Mouse (Mus musculus) left cerebral cortex, postnatal 36 days (tissue): ENCODE measurements around the gene 5730455P16Rik. TPM values are rescaled to one million over a fixed set of nuclear protein-coding genes. Genes with fewer than 3 reads are reported as not detected.
A peak's percentile ranks its signal among the peaks of the same experiment; 100 is the strongest.
"Not testable (repeated sequence)": the region's sequence is repeated elsewhere in the genome, so short reads cannot be mapped to it uniquely, and the experiment has no call there.

Experiments used
- DNase-seq, 2 experiments: peaks; one replicate each; pipeline ENCODE4 v3.0.0; 2021 to 2022; ENCODE audit warnings: low spot score in 2 of 2, mixed read lengths in 1 of 2
- intact Hi-C: fragments of 180-260 bp; cut with DNase I; formaldehyde crosslinking; loops from one replicate; pipeline ENCODE4 v1.15.1; 2025
- total RNA-seq, 2 experiments: library from RNA; stranded (reverse); gene quantifications; 2 replicates each; pipeline ENCODE4 v1.2.3; 2021

Gene 5730455P16Rik
- total RNA-seq, result 10 to 100 TPM; 48.0 to 51.6 TPM

DNA sequence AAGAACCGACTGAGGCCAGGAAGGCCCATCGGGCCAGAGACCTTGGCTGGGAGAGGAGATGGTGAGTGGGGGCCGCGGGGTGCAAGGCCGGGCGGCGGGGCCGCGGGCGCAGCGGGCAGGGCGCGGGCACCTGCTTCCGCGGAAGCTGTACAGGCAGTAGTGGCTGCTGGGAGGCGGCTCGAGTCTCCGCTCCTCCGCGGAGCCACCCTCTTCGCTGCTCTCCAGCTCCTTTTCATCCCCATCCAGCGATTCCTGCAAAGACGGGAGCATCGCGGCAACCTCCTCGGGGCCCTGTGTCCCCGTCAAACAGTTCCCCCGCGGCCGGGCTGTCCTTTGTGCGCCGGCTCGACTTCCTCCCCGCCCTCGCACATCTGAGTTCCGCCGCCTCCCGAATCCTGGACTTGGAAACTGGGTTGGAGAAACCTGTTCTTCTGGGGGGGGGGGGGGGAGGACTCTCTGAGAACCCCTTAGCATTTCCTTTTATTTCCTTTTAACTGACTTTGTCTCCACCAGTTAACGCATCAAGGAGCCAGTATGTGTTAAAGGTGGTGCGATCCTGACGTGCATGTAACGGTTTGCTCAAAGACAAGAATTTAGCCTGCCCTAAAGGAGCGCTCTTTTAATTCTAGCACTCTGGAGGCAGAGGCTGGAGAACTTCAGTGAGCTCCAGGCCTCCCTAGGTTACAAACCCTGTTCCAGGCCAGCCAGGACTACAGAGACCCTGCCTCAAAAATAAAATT, at the start of gene 5730455P16Rik:
5730455P16Rik (minus strand) TSS at position 323 of the 740 bp plus-strand sequence.
- peak; percentile 87 for DNase-seq
- intact Hi-C loops, result no loop called here

DNA sequence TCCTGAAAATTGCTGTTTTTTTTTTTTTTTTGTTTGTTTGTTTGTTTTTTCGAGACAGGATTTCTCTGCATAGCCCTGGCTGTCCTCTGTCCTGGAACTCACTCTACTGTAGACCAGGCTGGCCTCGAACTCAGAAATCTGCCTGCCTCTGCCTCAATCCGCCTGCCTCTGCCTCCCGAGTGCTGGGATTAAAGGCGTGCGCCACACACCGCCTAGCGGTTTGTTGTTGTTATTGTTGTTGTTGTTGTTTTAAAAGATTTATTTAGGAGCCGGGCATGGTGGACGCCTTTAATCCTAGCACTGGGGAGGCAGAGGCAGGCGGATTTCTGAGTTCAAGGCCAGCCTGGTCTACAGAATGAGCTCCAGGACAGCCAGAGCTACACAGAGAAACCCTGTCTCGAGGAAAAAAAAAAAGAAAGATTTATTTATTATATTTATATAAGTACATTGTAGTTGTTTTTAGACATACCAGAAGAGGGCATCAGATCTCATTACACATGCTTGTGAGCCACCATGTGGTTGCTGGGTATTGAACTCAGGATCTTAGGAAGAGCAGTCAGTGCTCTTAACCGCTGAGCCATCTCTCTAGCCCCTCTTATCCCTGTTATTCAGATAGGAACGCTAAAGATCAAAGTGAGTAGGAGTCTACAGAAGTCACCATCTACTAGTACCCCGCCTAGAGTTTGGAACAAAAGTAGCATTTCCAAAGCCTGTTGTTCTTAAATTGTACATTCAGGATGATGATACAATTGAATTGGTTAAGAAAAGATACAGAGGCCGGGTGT, 48.4 kb upstream of the 5730455P16Rik start:
- DNase-seq, result not testable (repeated sequence)

DNA sequence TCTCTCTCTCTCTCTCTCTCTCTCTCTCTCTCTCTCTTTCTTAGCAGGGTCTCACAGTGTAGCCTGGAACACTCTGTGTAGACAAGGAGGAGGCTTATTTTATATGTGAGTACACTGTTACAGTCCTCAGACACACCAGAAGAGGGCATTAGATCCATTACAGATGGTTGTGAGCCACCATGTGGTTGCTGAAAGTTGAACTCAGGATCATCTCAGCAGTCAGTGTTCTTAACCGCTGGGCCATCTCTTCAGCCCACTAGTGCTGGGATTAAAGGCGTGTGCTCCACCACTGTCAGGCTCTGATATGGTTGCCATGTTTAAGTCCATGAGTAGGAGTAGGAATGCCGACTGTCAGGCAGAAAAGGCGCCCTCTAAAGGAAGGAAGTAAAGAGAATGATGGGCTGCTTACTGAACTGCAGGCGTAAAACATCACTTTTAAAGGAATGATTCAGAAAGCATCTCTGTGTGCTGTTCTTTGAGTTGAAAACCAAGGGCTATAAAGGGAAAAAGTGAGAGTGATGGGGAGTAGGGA, 47.5 kb upstream of the 5730455P16Rik start:
- intact Hi-C loops, result no loop called here
- DNase-seq, result no peak

More for the DNA sequence above, 48.4 kb upstream of the 5730455P16Rik start:
- intact Hi-C loops, result not testable (repeated sequence)

DNA sequence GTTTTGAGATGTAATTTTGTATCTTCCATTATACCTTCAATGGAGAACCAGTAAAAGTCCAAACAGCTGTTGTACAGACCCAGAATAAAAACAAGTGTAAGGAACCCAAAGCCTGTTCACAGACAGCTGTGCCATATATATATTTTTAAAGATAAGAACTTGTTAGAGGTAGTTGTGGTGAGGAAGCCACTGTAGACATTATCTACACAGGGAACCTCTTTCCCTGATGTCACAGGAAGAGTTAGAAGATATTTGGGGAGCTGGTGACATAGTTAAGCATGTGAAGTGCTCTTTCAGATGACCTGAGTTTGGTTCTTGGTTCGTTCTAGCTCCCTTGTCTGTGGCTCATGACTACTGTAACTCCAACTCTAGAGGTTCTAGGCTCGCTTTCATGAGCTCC, 46.9 kb upstream of the 5730455P16Rik start:
- intact Hi-C loops, result no loop called here
- DNase-seq, result no peak

DNA sequence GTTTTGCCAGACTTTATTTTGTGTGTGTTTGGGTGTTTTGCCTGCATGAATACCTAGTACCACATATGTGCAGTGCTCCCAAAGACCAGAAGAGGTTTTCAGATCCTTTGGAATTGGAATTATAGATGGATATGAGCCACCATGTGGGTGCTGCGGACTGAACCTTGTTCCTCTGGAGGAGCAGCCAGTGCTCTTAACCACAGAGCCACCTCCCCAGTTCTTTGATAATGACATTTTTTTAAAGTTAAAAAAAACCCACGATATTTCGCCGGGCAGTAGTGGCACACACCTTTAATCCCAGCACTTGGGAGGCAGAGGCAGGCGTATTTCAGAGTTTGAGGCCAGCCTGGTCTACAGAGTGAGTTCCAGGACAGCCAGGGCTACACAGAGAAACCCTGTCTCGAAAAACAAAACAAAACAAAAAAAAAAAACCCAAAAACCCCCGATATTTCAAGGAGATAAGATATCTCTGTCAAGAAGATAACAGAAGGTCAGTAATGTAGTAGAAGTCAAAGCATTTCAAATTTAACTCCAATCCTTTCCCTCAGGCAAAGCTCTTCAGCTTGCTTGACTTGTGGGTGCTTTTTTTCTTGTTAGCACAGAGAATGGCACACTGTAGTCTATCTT, 43.7 kb upstream of the 5730455P16Rik start:
- intact Hi-C loops, result no loop called here
- DNase-seq, result no peak

DNA sequence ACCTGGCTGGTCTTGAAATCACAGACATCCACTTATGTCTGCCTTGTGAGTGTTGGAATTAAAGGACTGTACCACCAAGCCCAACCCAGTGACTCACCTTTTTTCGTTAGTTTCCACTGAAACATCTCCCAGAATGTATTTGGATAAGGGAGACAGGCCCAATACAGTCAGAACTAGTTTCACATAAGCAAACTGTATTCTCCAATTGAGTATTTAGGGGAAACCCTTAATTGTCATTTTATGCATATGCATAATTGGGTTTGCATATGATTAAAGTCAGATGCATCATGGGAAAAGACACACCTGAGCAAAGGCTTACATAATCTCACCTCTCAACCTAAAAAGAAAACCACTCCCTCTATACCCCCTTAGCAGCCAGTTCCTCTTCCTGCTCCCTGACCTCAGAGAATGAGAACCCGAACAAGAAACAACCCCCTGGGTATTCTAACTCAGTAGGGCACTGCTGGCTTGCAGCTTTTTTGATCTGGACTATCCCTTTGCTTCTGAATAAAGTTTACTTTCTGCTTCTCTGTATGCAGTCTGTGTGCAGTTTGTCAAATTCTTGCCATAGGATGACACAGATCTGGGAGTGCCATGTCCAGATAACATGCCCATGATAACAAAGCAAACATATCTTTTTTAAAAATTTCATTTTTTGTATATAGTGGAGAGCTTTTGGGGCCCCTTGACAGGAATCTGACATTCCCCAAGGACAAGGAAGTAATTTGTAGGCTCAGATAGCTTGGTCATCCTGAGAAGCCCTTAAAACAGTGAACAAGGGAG, 42.6 kb upstream of the 5730455P16Rik start:
- no peak for DNase-seq
- intact Hi-C loops, result no loop called here

DNA sequence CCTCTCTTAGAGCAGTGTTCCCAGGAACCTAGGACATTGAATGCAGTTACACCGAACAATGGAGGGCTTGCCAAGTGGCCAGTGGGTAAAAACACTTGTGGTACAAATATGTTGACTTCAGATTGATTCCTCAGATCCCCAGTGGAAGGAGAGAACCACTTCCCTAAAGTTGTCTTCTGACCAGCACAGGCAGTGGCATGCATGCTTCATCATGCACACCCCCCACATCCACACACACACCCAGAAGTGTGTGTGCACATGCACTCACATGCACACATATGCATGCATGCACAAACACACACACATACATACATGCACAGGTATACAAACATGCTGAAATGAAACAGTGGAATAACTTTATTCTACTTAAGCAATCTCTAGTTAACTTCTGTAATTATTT, 41.9 kb upstream of the 5730455P16Rik start:
- DNase-seq, result no peak
- intact Hi-C loops, result no loop called here

DNA sequence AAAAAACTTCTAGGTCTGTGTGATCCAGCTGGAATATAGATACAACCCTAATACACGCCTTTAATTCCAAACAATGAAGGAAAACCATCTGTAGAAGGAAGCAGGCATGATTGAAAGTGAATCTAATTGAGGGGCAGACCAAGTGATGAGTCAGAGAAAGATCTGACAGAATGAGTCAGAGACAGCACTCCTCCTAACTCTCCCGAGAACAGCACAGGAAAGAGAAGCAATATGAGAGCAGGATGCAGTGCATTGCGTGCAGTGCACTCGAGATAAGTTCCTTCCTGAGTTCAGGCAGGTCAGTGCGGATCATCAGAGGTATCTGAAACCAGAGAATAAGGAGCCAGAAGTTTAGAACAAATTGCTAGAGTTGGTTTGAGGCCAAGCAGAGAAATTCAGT, 39.3 kb upstream of the 5730455P16Rik start:
- DNase-seq, result no peak

DNA sequence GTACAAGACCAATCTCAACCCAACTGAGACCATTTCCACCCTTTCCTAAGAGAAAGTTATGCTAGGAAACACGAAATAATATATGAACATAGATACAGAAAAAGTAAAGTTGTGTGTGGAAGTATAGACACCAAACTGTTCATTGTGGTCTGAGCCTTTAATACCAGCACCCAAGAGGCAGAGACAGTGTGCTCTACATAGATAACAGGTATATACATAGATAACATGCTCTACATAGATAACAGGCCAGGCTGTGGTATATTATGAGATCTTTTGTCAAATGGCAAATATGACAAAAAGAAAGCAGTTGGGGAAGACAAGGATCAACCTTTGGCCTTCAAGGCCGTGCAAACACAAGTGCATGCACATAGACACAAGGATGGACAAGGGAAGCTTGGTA, 32.5 kb upstream of the 5730455P16Rik start:
- DNase-seq, result no peak
- intact Hi-C loops, result no loop called here

More for the DNA sequence above, 39.3 kb upstream of the 5730455P16Rik start:
- intact Hi-C loops, result no loop called here

DNA sequence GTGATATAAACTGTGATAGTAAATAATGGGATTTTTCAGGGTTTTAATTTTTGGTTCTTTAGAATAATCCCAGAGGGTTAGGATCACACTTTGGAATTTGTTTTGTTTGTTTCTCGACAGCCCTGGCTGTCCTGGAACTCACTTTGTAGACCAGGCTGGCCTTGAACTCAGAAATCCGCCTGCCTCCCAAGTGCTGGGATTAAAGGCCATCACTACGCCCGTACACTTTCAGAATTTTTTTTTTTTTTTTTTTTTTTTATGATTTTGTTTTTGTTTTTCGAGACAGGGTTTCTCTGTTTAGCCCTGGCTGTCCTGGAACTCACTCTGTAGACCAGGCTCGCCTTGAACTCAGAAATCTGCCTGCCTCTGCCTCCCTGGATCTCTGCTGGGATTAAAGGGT, 30.0 kb upstream of the 5730455P16Rik start:
- intact Hi-C loops, DNase-seq: not testable (repeated sequence)

DNA sequence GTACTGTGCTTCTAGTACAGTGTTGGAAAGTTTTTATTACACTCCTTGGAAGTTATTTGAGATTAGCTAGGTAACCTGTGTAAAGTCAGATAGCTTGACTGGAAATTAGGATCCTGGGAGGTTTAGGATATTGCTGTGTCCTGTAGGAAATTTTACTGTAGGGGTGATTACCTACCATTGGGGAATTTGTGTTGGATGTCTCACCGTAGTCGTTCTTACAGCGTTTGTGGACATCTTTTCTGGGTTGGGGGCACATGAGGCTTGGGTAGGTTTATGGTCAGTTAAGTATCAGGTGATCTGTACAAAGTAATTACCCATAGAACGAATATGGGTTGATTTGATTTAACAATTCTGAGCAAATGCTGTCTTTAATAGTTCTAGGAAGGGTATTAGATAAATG, 18.8 kb upstream of the 5730455P16Rik start:
- intact Hi-C loops, result no loop called here
- DNase-seq, result no peak

DNA sequence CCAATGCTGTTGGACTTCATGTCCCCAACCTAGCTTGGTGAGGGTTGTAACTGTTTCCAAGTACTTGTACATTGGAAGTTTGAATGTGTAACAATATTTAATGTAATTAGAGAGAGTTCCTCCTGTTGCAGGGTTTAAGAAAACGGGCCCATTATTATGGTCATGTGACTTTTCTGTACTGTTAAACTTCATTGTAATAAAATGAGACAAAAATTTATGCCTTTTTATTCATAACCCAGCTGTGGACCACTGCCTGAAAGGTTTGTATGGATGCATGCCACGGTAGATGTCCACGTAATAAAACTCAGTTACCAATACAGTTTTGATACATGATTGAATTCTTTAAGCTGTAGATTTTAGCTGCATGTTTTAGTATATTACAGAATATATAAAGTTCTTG, 18.1 kb upstream of the 5730455P16Rik start:
- intact Hi-C loops, result no loop called here
- DNase-seq, result no peak

DNA sequence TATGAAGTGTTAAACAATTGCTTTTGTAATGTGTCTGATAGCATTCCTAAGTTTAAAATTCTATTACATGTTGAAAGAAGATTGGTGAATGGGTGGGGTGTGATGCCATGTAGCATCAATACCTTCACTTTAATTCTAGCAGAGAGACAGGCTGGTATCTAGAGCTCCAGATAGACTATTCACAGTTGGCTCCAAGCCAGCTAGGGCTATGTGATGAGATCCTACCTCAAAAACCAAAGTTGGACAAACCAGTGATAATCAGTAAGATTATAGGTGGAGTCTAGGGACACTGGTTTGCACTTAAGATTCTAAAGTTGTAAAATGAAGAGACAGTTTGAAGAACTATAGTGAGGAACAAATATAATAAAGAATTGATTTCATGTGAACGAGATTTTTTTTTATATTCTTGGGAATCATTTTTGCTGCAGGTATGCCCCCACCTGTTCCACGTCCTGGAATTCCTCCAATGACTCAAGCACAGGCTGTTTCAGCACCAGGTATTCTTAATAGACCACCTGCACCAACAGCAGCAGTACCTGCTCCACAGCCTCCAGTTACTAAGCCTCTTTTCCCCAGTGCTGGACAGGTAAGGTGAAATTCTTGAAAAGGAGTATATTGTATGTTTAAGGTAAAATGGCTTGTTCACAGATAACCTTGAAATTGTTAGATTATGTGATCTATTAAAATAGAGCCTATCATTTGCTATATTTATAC, 13.7 kb upstream of the 5730455P16Rik start:
- no peak for DNase-seq
- intact Hi-C loops, result no loop called here

DNA sequence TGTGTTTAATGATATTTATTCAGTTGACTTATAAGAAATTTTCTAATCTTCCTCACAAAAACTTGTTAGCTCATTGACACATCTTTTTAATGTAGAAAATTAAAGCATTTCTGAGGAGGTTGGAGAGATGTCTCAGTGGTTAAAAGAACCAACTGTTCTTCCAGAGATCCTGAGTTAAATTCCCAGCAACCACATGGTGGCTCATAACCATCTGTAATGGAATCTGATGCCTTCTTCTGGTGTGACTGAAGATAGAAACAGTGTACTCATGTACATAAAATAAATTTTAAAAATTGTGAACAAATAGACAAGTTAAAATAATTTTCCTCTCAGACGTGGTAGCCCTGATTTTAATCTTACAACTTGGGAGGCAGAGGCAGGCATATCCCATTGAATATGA, 12.1 kb upstream of the 5730455P16Rik start:
- no peak for DNase-seq
- intact Hi-C loops, result no loop called here

DNA sequence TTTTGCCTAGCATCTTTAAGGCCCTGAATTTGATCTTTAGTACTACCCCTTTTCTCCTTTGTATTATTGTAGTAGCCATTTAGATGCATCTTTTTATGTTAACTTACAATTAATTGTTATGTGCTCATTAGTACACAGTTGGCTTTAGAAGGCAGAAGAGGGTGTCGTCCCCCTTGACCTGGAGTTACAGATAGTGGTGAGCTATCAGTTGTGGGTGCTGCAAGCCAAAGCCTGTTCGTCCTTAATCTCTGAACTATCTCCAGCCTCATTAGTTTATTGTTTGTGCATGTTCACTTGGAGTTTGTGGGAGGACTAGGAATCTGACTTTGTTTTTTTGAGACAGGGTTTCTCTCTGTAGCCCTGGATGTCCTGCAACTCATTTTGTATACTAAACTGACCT, 9.0 kb upstream of the 5730455P16Rik start:
- no peak for DNase-seq

DNA sequence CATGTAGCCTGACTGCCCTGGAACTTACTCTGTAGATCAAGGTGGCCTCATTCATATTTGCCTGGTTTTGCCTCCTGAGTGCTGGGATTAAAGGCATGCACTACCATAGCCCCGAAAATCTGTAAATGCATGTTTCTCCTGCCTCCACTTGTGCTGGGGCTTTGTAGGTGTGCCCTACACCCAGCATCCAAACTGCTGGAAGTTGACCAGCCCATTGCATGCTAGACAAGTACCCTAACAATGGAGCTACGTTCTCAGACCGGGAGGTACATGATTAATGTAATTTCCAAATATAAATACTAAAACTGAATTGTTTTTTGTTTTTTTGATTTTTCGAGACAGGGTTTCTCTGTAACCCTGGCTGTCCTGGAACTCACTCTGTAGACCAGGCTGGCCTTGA, 7.2 kb upstream of the 5730455P16Rik start:
- DNase-seq, result no peak
- intact Hi-C loops, result no loop called here

More for the DNA sequence above, 9.0 kb upstream of the 5730455P16Rik start:
- intact Hi-C loops, result no loop called here

DNA sequence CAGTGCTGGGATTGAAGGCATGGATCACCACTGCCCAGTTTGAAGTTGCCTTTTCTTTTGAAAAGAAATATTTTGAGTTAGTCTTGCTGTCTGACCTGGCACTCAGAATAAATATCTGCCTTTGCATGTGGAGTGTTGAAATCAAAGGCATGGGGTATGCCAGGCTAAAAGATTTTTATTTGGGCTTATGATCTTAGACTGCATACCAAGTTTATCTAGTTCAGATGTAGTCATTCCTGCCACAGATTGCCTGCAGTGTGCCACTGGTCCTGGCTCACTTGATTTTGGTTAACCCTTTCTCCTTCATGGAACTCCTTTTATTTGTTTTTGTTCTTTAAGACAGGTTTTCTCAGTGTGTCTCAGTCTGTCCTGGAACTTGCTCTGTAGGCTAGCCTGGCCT, 6.6 kb upstream of the 5730455P16Rik start:
- intact Hi-C loops, result no loop called here
- no peak for DNase-seq

DNA sequence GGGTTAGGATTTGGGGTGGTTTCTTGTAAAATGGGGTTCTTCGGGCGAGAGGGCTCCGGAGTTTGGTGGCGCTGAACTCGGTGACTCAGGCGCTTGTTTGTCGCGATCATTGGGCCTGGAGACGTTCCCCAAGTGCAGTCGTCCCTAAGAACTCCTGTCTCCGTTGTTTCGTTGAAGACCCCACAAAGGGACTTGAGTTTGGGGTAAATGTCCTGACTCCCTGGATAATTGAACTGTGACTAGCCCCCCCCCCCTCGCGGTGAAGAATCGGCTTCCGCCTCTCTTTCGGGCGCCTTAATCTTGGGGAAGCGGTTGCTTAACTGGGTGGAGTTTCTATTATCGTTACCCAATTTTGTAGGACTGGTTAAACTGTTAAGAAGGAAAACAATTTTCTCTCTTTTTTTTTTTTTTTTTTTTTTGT, 5.8 kb upstream of the 5730455P16Rik start:
- intact Hi-C loops, result no loop called here
- DNase-seq, result no peak
